Mouse (Mus musculus) G1E (cell line): ENCODE results near the gene Cmbl.

Experiments
- CTCF ChIP-seq: IDR thresholded peaks from 2 replicates; pipeline ENCODE4 v1.5.1; 2012; ENCODE audit warnings: low read depth, low read length, inconsistent platforms, mixed read lengths
- GATA1 ChIP-seq: IDR thresholded peaks from 2 replicates; pipeline ENCODE4 v1.6.1; 2012; ENCODE audit warnings: borderline replicate concordance, low read length, inconsistent platforms, mixed read lengths
- TAL1 ChIP-seq: conservative IDR thresholded peaks from 2 replicates; pipeline ENCODE4 v1.6.1; 2012; ENCODE audit warnings: low read depth, low read length, inconsistent platforms, mixed read lengths

DNA sequence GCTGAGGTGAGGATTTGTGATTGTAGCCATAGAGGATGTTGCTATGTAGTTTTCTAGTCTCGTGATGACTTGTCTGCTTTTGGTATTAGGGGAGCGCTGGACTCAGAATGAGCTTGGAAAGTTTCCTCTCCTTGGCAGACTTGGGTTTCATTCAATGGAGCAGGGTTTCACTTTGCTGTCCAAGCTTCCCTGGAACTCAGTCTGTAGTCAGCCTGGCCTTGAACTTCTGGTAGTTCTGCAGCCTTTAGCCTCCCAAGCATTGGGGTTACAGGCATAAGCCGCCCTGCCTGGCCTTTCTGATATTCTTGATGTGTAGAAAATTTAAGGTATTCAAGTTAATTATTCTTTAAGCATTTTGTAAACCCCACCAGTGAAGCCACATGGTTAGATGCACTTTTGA, 64.4 kb downstream of the Cmbl start:
- TF ChIP-seq TAL1, result no peak
- TF ChIP-seq CTCF, result no peak
- no peak for TF ChIP-seq GATA1
